Mouse (Mus musculus) thymus, postnatal 0 days (tissue): ENCODE data around the gene Fbxo2. TPM values are rescaled to one million over a fixed set of nuclear protein-coding genes. Genes with fewer than 3 reads are reported as not detected.
"Not testable (repeated sequence)": the region's sequence is repeated elsewhere in the genome, so short reads cannot be mapped to it uniquely, and the experiment has no call there.

ENCODE experiments used
- DNase-seq: peaks from one replicate; pipeline ENCODE4 v3.0.0-alpha.2; 2015; ENCODE audit warnings: low spot score
- polyA plus RNA-seq: library from polyadenylated mRNA; unstranded; fragments of >200 nt; fragmentation: Nextera tagmentation; extraction: Ambion mirVana; gene quantifications from 2 replicates; pipeline ENCODE4 v1.2.1, GENCODE M21; 2015

Fbxo2 gene
- polyA plus RNA-seq, 1 experiment from 2014 or later: 1.1 TPM

GRCm38 (mm10) chr4:148171261-148171660 lies 10.8 kb downstream of the Fbxo2 start:
- DNase-seq: no peak

GRCm38 (mm10) chr4:148173811-148174494 lies 13.5 kb downstream of the Fbxo2 start:
- no peak for DNase-seq

GRCm38 (mm10) chr4:148174495-148174862 lies 14.1 kb downstream of the Fbxo2 start:
- no peak for DNase-seq

GRCm38 (mm10) chr4:148176603-148177002 lies 16.2 kb downstream of the Fbxo2 start:
- not testable (repeated sequence) for DNase-seq

- no peak for DNase-seq
Measured at GRCm38 (mm10) chr4:148177716-148178115, 17.3 kb downstream of the Fbxo2 start.

GRCm38 (mm10) chr4:148181483-148181882 lies 21.1 kb downstream of the Fbxo2 start:
- no peak for DNase-seq

DNA sequence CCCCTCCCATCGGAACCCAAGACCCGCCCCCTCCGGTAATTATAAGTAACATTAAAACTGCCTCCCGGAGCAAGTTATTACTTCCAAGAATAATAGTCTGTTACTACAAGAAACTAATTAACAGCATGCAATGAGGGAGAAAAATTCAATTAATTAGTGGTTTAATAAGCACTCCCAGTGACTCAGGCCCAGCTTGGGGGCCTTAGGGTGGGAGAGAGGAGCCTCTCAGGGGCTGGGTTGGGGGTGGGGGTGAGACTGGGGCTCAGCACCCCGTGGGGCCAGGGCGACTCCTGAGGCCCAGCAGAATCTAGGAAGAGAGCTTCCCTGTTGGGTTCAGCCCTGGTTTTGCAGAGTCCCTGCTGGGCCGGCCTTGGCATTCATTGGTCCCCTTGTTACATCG lies 21.9 kb downstream of the Fbxo2 start:
- no peak for DNase-seq

DNA sequence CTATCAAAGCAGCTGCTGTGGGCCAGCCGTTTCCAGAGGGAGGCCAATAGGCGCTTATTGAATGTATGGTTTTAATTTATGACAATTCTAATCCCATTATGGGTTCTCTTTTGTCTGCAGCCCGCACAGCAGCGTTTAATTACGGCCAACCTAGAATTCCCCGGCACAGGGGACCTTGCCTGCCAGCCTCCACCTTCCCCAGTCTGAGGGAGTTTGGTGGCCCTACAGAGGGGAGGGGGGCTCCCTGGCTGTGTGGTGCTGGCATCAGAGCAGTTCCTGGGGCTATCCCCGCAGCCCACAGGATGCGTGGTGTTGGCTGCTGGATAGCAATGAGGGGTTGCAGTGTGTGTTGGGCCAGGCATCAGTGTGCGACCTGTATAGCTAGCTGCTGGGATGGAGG lies 24.1 kb downstream of the Fbxo2 start:
- DNase-seq: no peak

DNA sequence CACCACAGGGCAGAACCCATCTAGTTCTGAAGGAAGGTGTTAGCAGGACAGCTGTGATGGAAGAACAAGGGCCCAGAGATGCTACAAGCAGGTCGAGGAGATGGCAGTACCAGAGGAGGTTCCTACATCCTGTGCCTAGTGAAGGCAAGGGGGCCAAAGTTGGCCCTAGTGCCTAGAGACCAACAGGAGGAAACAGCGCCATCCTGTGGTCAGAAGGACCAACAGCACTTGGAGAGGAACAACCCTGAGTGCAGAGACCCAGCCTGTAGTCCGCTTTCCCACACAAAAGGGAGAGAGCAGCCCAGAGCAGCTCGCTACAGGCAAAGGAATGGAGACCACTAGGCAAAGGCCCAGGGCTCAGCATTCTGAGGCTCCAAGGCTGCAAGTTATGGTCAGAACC lies 25.4 kb downstream of the Fbxo2 start:
- no peak for DNase-seq

GRCm38 (mm10) chr4:148188767-148189166 lies 28.3 kb downstream of the Fbxo2 start:
- not testable (repeated sequence) for DNase-seq

- no peak for DNase-seq
Measured at GRCm38 (mm10) chr4:148192707-148193245, 32.4 kb downstream of the Fbxo2 start.

- no peak for DNase-seq
Measured at GRCm38 (mm10) chr4:148194400-148194799, 34.0 kb downstream of the Fbxo2 start.

- no peak for DNase-seq
Measured at GRCm38 (mm10) chr4:148198721-148199120, 38.3 kb downstream of the Fbxo2 start.

GRCm38 (mm10) chr4:148203557-148203956 lies 43.1 kb downstream of the Fbxo2 start:
- no peak for DNase-seq

GRCm38 (mm10) chr4:148204061-148204872 lies 43.8 kb downstream of the Fbxo2 start:
- no peak for DNase-seq

DNA sequence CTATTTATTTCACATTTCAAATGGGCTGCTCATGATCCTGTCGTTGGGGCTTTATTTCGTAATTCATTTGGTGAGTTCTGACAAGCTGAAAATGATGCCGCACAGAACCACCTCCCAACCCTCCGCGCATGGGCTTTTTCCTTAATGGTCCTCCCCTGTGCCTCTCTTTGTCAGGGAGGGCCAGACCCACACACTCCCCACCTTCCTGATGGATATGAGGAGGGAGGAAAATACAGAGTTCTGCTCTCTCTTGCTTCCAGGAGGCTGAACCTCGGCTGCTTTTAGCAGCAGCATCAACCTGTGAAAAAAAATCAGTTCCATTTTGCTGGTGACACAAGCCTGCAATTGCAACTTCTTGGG lies 44.4 kb downstream of the Fbxo2 start:
- DNase-seq: no peak

- DNase-seq: no peak
Measured at GRCm38 (mm10) chr4:148214460-148215136, 54.2 kb downstream of the Fbxo2 start.

DNA sequence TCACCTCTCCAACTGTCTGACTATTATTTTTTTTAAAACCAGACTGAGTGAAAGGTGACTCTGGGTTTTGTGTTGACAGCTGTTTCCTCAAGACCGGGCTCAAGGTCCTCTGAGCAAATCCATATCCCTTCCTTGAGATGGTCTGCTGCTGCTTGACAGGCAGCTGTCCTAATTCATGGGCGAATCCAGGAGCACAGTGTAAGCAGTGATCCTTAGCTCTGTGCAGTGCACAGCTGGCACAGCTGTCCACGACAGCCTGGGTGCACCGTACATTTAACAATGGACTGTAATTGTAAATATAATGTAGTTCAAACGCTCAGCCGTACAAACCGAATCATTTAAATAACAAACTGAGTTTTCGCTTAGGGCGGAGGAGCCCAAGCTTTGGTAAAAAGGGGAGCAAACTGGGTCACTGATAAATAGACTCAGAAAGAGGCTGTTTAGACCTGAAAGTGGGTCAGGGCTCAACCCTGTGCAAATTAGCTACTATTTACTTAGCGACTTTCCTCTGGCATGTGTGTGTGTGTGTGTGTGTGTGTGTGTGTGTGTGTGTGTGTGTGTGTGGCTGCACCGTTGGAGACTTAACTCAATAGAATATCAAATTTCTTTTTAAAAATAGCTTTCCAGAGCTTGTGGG lies 55.0 kb downstream of the Fbxo2 start:
- DNase-seq: no peak
